Mouse (Mus musculus) G1E (cell line): ENCODE data around the gene Lrif1.

ENCODE experiments used
- CTCF ChIP-seq: IDR thresholded peaks from 2 replicates; pipeline ENCODE4 v1.5.1; 2012; ENCODE audit warnings: low read depth, low read length, inconsistent platforms, mixed read lengths
- GATA1 ChIP-seq: IDR thresholded peaks from 2 replicates; pipeline ENCODE4 v1.6.1; 2012; ENCODE audit warnings: borderline replicate concordance, low read length, inconsistent platforms, mixed read lengths
- POLR2AphosphoS5 ChIP-seq: IDR thresholded peaks from 2 replicates; pipeline ENCODE4 v1.6.1; 2012; ENCODE audit warnings: low read depth, low read length, inconsistent platforms; ENCODE audit not compliant: insufficient replicate concordance
- TAL1 ChIP-seq: conservative IDR thresholded peaks from 2 replicates; pipeline ENCODE4 v1.6.1; 2012; ENCODE audit warnings: low read depth, low read length, inconsistent platforms, mixed read lengths

DNA sequence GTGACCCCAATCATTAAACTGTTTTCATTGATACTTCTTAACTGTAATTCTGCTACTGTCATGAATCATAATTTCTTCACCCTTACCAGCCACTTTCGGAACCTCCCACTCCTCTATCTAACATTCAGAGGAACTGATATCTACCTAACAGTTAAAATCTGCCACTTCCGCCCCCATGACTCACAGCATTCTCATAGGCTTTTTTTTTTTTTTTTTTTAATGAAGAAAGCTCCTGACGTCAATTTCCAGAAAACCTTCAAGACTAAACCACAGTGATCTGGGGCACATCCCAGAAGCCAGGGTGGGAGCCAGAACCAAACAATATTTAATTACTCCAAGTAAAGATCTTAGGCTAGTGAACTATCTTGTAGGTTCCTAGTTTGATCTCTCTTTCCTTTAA, 100.3 kb downstream of the Lrif1 start:
- TF ChIP-seq CTCF (no peak), GATA1 (no peak), POLR2AphosphoS5 (no peak), TAL1 (no peak)
